Comparison of ENCODE assay signal across 22 mouse cellular contexts in genomic region chr4:84101923-84102322, GRCm38 (mm10).
DNase-seq lines count a peak whose midpoint lies in the region; ATAC-seq and TF ChIP-seq lines count a peak whose summit lies in the region.
"Had no signal": no experiment of that assay in that cellular context is flagged by ENCODE, and none has a peak within 500 bp of the region (broad histone marks: within the 10 kb centered on the region; RNA-seq: fewer than 3 reads in every experiment).

No protein-coding gene starts in this region.

- TF ChIP-seq CTCF in forebrain, postnatal 0 days (IDR thresholded peaks at IDR 0.05; ENCODE audit: low read depth), result no peak

- no peak overlapping the region for H3K4me2 ChIP-seq in forebrain, embryonic 13.5 days
- H3K4me2 ChIP-seq in forebrain, embryonic 11.5 days (ENCODE audit: low read depth, low read length, severe bottlenecking), result no peak overlapping the region
- H3K4me2 ChIP-seq in forebrain, embryonic 15.5 days (replicated peaks), result no peak overlapping the region
- no peak overlapping the region for H3K4me2 ChIP-seq in forebrain, postnatal 0 days (ENCODE audit: low read depth)
- no peak overlapping the region for H3K4me2 ChIP-seq in midbrain, embryonic 16.5 days (ENCODE audit: low read length)
- H3K4me2 ChIP-seq: embryonic facial prominence, embryonic 12.5 days had no signal

- H3K27me3 ChIP-seq in forebrain, embryonic 13.5 days, result no peaks in the 10 kb centered on the region
- no peaks in the 10 kb centered on the region for H3K27me3 ChIP-seq in forebrain, embryonic 11.5 days (ENCODE audit: control insufficient read depth, insufficient read depth, low read length)
- H3K27me3 ChIP-seq in forebrain, embryonic 15.5 days, result no peaks in the 10 kb centered on the region
- H3K27me3 ChIP-seq in forebrain, postnatal 0 days (ENCODE audit: insufficient read depth, low read length), result no peaks in the 10 kb centered on the region
- H3K27me3 ChIP-seq in midbrain, embryonic 16.5 days (ENCODE audit: control insufficient read depth, insufficient read depth, low read depth, low read length), result no peaks in the 10 kb centered on the region
- H3K27me3 ChIP-seq: CH12.LX; embryonic facial prominence, embryonic 12.5 days; Patski had no signal

- peak; percentile 62; the same call in 1 of the 2 replicates for ATAC-seq in forebrain, embryonic 13.5 days
- ATAC-seq in forebrain, embryonic 11.5 days (replicated peaks; ENCODE audit: low FRiP score), result no peak
- ATAC-seq in forebrain, embryonic 15.5 days (replicated peaks), result peak; percentile 55; the same call in 1 of the 2 replicates
- no peak for ATAC-seq in forebrain, postnatal 0 days
- no peak for ATAC-seq in midbrain, embryonic 16.5 days
- ATAC-seq: activated CD4-positive, CD25-positive, alpha-beta regulatory T cell, adult 4 months; CD4-positive, CD25-positive, alpha-beta regulatory T cell, adult 4 months; Patski had no signal

- no peak overlapping the region for H3K9ac ChIP-seq in forebrain, embryonic 13.5 days
- H3K9ac ChIP-seq in forebrain, embryonic 11.5 days (ENCODE audit: low read length), result no peak overlapping the region
- H3K9ac ChIP-seq in forebrain, embryonic 15.5 days (replicated peaks), result no peak overlapping the region
- H3K9ac ChIP-seq in forebrain, postnatal 0 days, result no peak overlapping the region
- no peak overlapping the region for H3K9ac ChIP-seq in midbrain, embryonic 16.5 days (ENCODE audit: low read depth, low read length)
- H3K9ac ChIP-seq: embryonic facial prominence, embryonic 12.5 days had no signal

- H3K9me3 ChIP-seq in forebrain, embryonic 13.5 days (replicated peaks), result no peaks in the 10 kb centered on the region
- H3K9me3 ChIP-seq in forebrain, embryonic 11.5 days (ENCODE audit: control insufficient read depth, low read length), result no peaks in the 10 kb centered on the region
- H3K9me3 ChIP-seq in forebrain, embryonic 15.5 days, result no peaks in the 10 kb centered on the region
- no peaks in the 10 kb centered on the region for H3K9me3 ChIP-seq in forebrain, postnatal 0 days (ENCODE audit: low read length)
- H3K9me3 ChIP-seq in midbrain, embryonic 16.5 days (replicated peaks; ENCODE audit: control insufficient read depth, low read length, poor library complexity, severe bottlenecking), result no peaks in the 10 kb centered on the region
- H3K9me3 ChIP-seq: embryonic facial prominence, embryonic 10.5 days; embryonic facial prominence, embryonic 12.5 days had no signal

- no peak overlapping the region for H3K27ac ChIP-seq in forebrain, embryonic 13.5 days
- no peak overlapping the region for H3K27ac ChIP-seq in forebrain, embryonic 11.5 days (ENCODE audit: low read depth, low read length)
- H3K27ac ChIP-seq in forebrain, embryonic 15.5 days (replicated peaks), result no peak overlapping the region
- no peak overlapping the region for H3K27ac ChIP-seq in forebrain, postnatal 0 days (ENCODE audit: low read depth, low read length)
- no peak overlapping the region for H3K27ac ChIP-seq in midbrain, embryonic 16.5 days (ENCODE audit: low read length)
- H3K27ac ChIP-seq: embryonic facial prominence, embryonic 10.5 days had no signal

- H3K36me3 ChIP-seq in forebrain, embryonic 13.5 days (ENCODE audit: poor library complexity, severe bottlenecking), result no peaks in the 10 kb centered on the region
- H3K36me3 ChIP-seq in forebrain, embryonic 11.5 days (ENCODE audit: control insufficient read depth, insufficient read depth, low read length), result no peaks in the 10 kb centered on the region
- H3K36me3 ChIP-seq in forebrain, embryonic 15.5 days, result no peaks in the 10 kb centered on the region
- H3K36me3 ChIP-seq in forebrain, postnatal 0 days (ENCODE audit: insufficient read depth), result no peaks in the 10 kb centered on the region
- no peaks in the 10 kb centered on the region for H3K36me3 ChIP-seq in midbrain, embryonic 16.5 days (ENCODE audit: control insufficient read depth, insufficient read depth, low read length)
- H3K36me3 ChIP-seq: embryonic facial prominence, embryonic 10.5 days; embryonic facial prominence, embryonic 12.5 days; G1E had no signal

- H3K4me1 ChIP-seq in forebrain, embryonic 13.5 days, result no peaks in the 10 kb centered on the region
- H3K4me1 ChIP-seq in forebrain, embryonic 11.5 days (replicated peaks; ENCODE audit: control insufficient read depth, insufficient read depth, low read length), result no peaks in the 10 kb centered on the region
- H3K4me1 ChIP-seq in forebrain, embryonic 15.5 days, result no peaks in the 10 kb centered on the region; the same call in 1 of the 2 replicates
- no peaks in the 10 kb centered on the region for H3K4me1 ChIP-seq in forebrain, postnatal 0 days (ENCODE audit: insufficient read depth)
- H3K4me1 ChIP-seq in midbrain, embryonic 16.5 days (ENCODE audit: control insufficient read depth, insufficient read depth, low read length), result no peaks in the 10 kb centered on the region

- WGBS in forebrain, embryonic 13.5 days, result 61% methylated on average over 6 of the region's 6 CpGs
- WGBS in forebrain, embryonic 11.5 days, result 88% methylated on average over 5 of the region's 6 CpGs
- WGBS in forebrain, embryonic 15.5 days, result 56% methylated on average over 6 of the region's 6 CpGs
- WGBS in forebrain, postnatal 0 days, result 59% methylated on average over 6 of the region's 6 CpGs
- 80% methylated on average over 5 of the region's 6 CpGs for WGBS in midbrain, embryonic 16.5 days

- H3K4me3 ChIP-seq in forebrain, embryonic 13.5 days, result no peak overlapping the region
- no peak overlapping the region for H3K4me3 ChIP-seq in forebrain, embryonic 11.5 days (ENCODE audit: low read depth, low read length)
- H3K4me3 ChIP-seq in forebrain, embryonic 15.5 days, result no peak overlapping the region
- H3K4me3 ChIP-seq in forebrain, postnatal 0 days (ENCODE audit: low read depth, low read length), result no peak overlapping the region
- no peak overlapping the region for H3K4me3 ChIP-seq in midbrain, embryonic 16.5 days (ENCODE audit: low read depth, low read length)
- H3K4me3 ChIP-seq: embryonic facial prominence, embryonic 10.5 days; embryonic facial prominence, embryonic 12.5 days had no signal

- DNase-seq in forebrain, embryonic 11.5 days (ENCODE audit: low spot score), result no peak
- DNase-seq in forebrain, postnatal 0 days, result no peak
- DNase-seq in brain, adult 2 months (ENCODE audit: low read depth, low spot score), result peak; percentile 9
- DNase-seq: adrenal gland, adult 8-10 months; adrenal gland, postnatal 14 days; adrenal gland, postnatal 36 days; B cell, adult 2 months; cerebellum, adult 11-12 months; cerebellum, adult 2 months; cerebellum, adult 9-10 months; cerebellum, postnatal 10 days; cerebellum, postnatal 25 days had no signal

Comparison
In these comparisons a context has a peak if more than half of its experiments do, and no peak if none do; other contexts are left out.
1. ATAC-seq: peak in forebrain, embryonic 13.5 days (single experiment) and forebrain, embryonic 15.5 days (single experiment); none in forebrain, embryonic 11.5 days (single experiment), forebrain, postnatal 0 days (single experiment) and midbrain, embryonic 16.5 days (single experiment).